Mouse (Mus musculus) kidney, adult 2 months (tissue): ENCODE data around the gene Mcm10. TPM values are rescaled to one million over a fixed set of nuclear protein-coding genes. Genes with fewer than 3 reads are reported as not detected.
A peak's percentile ranks its signal among the peaks of the same experiment; 100 is the strongest.

Experiments
- DNase-seq: peaks from one replicate; pipeline ENCODE4 v3.0.0; 2021
- H3K27ac ChIP-seq: fragments of 200-500 bp; 2 replicates; pipeline ENCODE4 v1.5.1; 2012; ENCODE audit warnings: low read depth, low read length, control low read depth, inconsistent platforms; ENCODE audit not compliant: insufficient read depth
- H3K27me3 ChIP-seq: fragments of 200-500 bp; replicated peaks from 2 replicates; pipeline ENCODE4 v1.6.1; 2012; ENCODE audit warnings: mild to moderate bottlenecking, moderate library complexity, low read length, inconsistent platforms; ENCODE audit not compliant: control insufficient read depth, insufficient read depth
- H3K36me3 ChIP-seq: fragments of 200-500 bp; 2 replicates; pipeline ENCODE4 v1.6.1; 2012; ENCODE audit warnings: mild to moderate bottlenecking, moderate library complexity, low read length, inconsistent platforms; ENCODE audit not compliant: control insufficient read depth, insufficient read depth
- H3K4me1 ChIP-seq: fragments of 200-500 bp; 2 replicates; pipeline ENCODE4 v1.6.1; 2011; ENCODE audit warnings: low read length; ENCODE audit not compliant: control insufficient read depth, insufficient read depth
- H3K4me3 ChIP-seq: fragments of 200-500 bp; 2 replicates; pipeline ENCODE4 v1.5.1; 2011; ENCODE audit warnings: mild to moderate bottlenecking, low read depth, low read length, control low read depth; ENCODE audit not compliant: insufficient read depth
- CTCF ChIP-seq: fragments of 200-500 bp; conservative IDR thresholded peaks from 2 replicates; pipeline ENCODE4 v1.5.1; 2011; ENCODE audit warnings: low read depth, mild to moderate bottlenecking, control low read depth, low read length, moderate library complexity, mixed read lengths; ENCODE audit not compliant: insufficient read depth, insufficient read length
- POLR2A ChIP-seq: fragments of 200-500 bp; IDR thresholded peaks from one replicate; pipeline ENCODE4 v1.6.1; 2011; ENCODE audit warnings: low read depth, low read length, control low read depth
- WGBS: fragments of 180-500 bp; shearing (Covaris S2); methylation state at CpG from one replicate; pipeline ENCODE4 v1.1.7; 2018; 5-methylcytosine and 5-hydroxymethylcytosine counted together
- polyA plus RNA-seq: library from polyadenylated mRNA; depleted of rRNA; stranded (reverse); fragments of >200 nt; gene quantifications from 2 replicates; pipeline ENCODE4 v1.2.3, GENCODE M21; 2012

Mcm10 gene
- polyA plus RNA-seq, 1 experiment: 2.7 TPM

DNA sequence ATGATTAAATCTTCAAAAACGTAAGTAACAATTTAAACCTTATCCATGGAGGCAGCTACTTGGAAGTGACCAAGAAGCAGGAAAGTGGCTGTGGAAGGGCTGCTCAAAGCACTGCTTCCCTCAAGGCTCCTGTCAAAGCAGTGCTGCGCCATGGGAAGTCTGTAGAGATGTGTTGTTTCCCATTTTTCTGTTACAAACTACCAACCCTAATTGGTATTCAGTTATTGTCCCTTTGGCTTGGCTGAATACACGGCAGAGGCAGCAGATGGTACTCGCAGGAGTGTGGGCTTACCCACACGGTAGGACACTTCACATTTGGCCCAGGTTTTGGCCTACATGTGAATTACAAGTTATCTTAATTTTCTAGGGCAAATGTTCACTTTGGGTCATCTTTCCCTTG, 25.7 kb upstream of the Mcm10 start:
- 93% methylated on average over 5 of the region's 5 CpGs for WGBS

DNA sequence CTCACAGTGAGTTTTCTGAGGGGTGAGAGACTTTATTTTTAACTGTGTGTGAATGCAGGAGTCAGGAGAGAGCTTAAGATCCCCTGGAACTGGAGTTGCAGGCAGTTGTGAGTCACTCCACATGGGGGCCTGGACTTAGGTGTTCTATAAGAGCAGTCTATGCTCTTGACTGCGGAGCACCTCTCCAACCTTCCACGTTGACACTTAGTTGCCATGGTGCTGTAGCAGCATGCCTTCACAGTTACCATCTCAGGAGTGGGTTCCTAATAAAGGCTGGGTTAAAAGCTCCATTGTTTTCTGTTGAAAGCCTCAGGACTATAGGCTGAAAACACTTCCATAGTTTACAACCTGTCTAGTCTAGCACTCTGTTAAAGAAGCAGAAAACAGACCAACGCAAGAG, 24.8 kb upstream of the Mcm10 start:
- WGBS: 77% methylated on average over 3 of the region's 3 CpGs
- no peak for TF ChIP-seq CTCF
- no peak for TF ChIP-seq POLR2A
- H3K36me3 ChIP-seq: no peaks in the 10 kb centered on the region
- no peak overlapping the region for H3K4me3 ChIP-seq
- no peaks in the 10 kb centered on the region for H3K27me3 ChIP-seq
- no peak overlapping the region for H3K27ac ChIP-seq
- DNase-seq: no peak
- no peaks in the 10 kb centered on the region for H3K4me1 ChIP-seq

More for the DNA sequence above, 25.7 kb upstream of the Mcm10 start:
- no peaks in the 10 kb centered on the region for H3K4me1 ChIP-seq
- H3K27ac ChIP-seq: no peak overlapping the region
- no peak overlapping the region for H3K4me3 ChIP-seq
- TF ChIP-seq CTCF (no peak), POLR2A (no peak)
- no peak for DNase-seq
- no peaks in the 10 kb centered on the region for H3K36me3 ChIP-seq
- H3K27me3 ChIP-seq: no peaks in the 10 kb centered on the region

DNA sequence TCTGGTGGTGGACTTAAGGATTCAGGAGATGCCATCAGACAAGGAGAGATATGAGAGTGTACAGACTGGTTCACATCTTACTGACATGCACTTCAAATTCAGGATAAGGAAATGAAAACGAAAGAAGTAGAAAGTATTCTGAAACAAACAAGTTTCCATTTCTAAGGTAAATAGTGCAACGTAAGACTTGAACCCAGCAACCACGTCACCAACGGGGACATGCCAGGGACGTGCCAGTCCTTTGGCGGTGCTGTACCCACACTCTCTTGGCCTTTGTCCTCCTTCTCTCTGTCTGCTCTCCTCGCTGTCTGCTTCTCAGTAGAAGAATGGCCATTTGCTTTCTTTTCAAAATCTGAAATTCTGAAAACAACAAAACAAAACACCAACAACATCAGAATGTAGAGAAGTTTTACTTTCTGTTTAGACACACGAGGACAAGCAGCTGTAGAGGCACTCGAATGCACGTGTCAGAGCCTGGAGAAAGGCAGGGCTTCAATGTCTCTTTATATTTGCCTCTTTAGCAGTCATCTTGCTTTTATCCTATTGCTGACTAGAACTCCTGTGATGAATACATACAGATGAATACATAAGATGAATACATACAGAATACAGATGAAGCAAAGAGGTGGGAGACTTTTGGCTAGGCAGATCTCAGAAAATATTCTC, 24.0 kb upstream of the Mcm10 start:
- Histone ChIP-seq H3K36me3 (no peaks in the 10 kb centered on the region), H3K27me3 (no peaks in the 10 kb centered on the region), H3K4me3 (no peak overlapping the region), H3K27ac (no peak overlapping the region), H3K4me1 (no peaks in the 10 kb centered on the region)
- 82% methylated on average over 10 of the region's 10 CpGs for WGBS
- no peak for DNase-seq
- TF ChIP-seq POLR2A (no peak), CTCF (no peak)

DNA sequence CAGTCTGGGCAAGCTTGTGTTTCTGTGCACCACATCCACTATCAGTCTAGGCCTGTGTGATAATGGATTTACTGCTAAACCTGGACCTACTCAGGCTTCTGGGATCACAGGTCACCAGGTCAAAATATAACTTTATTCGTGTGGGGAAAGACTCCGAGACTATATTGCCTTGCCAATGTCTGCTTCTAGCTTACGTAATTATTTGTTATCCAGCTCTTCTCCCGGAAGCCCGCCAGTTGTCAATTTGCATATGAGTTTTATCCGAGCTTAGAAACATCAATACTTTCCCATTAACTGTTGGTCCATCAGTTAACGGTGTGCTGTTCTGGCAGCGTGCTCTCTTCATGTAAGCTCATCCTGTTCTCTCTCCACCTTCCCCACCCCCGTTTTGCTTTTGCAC, 22.6 kb upstream of the Mcm10 start:
- Histone ChIP-seq H3K27me3 (no peaks in the 10 kb centered on the region), H3K4me1 (no peaks in the 10 kb centered on the region), H3K36me3 (no peaks in the 10 kb centered on the region), H3K4me3 (no peak overlapping the region), H3K27ac (no peak overlapping the region)
- WGBS: 90% methylated on average over 9 of the region's 9 CpGs
- no peak for DNase-seq
- TF ChIP-seq POLR2A: no peak
- TF ChIP-seq CTCF: no peak

DNA sequence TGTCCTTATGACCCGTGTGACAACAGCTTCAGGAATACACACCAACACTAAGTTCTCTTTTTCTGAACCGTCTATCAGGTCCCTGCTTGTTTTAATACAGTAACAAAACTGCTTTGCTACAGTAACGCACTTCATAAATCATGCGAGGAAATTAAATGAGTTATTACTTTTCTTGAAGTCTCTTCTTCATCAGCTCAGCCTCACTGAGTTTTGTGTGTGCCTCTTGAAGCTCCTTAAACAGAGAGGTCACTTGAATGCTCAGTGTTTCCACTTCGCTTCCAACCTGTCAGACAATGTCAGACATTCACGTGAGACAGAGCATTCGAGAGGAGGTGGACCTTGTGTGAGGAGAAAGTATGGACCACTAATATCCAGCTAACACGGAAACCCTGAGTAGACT, 22.2 kb upstream of the Mcm10 start:
- H3K36me3 ChIP-seq: no peaks in the 10 kb centered on the region
- TF ChIP-seq CTCF (no peak), POLR2A (no peak)
- H3K27ac ChIP-seq: no peak overlapping the region
- H3K4me3 ChIP-seq: no peak overlapping the region
- H3K4me1 ChIP-seq: no peaks in the 10 kb centered on the region
- 85% methylated on average over 8 of the region's 8 CpGs for WGBS
- no peaks in the 10 kb centered on the region for H3K27me3 ChIP-seq
- no peak for DNase-seq

DNA sequence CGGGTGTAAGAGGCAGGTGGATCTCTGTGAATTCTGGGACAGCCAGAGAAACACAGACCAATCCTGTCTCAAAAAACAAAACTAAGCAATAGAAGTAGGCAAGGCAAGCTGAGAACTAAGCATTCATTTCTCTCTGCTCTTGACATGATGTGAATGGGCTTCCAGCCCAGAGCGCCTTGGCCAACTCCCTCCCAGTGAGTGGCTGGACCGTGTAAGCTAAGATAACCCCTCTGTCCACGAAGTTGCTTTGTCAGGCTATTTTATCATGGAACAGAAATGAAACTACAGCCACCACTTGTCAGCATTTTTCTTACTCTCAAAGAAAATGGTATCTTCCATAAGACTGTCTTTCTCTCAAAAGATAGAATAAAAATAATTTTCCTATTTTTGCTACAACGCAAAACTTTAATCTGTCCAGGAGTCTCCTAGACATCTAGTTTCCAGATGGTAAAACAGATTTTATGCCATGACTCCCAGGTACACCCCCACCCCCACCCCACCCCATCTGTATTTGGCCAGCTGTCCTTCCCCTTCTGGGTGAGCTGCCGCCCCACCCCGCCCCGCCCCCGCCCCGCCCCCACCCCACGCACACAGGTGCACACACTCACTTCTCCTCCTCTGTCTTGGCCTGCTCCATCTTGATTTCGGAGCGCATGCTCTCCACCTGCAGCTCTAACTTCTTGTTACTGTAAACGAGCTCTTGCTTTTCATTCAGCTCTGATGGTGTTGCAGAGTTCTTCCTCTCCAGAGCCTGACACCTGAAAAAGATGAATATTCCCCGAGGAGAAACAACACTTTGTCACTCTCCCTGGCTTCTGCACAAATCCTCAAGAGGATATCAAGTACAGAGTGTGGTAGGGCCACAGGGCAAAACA, 21.2 kb upstream of the Mcm10 start:
- no peak overlapping the region for H3K4me3 ChIP-seq
- H3K4me1 ChIP-seq: no peaks in the 10 kb centered on the region
- TF ChIP-seq CTCF: no peak
- TF ChIP-seq POLR2A: no peak
- H3K27me3 ChIP-seq: no peaks in the 10 kb centered on the region
- 74% methylated on average over 15 of the region's 15 CpGs for WGBS
- H3K36me3 ChIP-seq: no peaks in the 10 kb centered on the region
- H3K27ac ChIP-seq: no peak overlapping the region
- DNase-seq: peak; percentile 19

DNA sequence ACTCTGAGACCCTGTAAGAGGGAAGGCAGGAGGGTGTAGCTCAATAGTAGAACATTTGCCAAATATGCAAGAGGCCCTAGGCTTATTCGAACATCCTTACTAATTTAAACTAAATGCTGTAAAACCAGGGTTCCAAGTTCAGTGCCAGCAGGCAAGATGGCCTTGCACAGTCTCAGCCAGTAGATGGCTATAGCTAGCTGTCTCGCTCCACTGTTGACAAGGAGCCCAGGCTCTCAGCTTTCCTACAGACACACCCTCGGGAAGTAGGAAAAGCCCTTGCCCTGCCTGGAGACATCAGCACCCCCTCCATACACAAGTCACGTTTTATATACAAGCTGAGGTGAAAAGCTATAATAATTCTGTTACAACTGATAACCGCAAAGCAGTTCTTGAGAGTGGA, 20.1 kb upstream of the Mcm10 start:
- no peak overlapping the region for H3K27ac ChIP-seq
- no peaks in the 10 kb centered on the region for H3K36me3 ChIP-seq
- no peaks in the 10 kb centered on the region for H3K27me3 ChIP-seq
- DNase-seq: no peak
- WGBS: 75% methylated on average over 5 of the region's 5 CpGs
- no peak for TF ChIP-seq CTCF
- no peak for TF ChIP-seq POLR2A
- H3K4me1 ChIP-seq: no peaks in the 10 kb centered on the region
- no peak overlapping the region for H3K4me3 ChIP-seq
